Mouse (Mus musculus): ENCODE data around the gene Nln. TPM values are rescaled to one million over a fixed set of nuclear protein-coding genes. Genes with fewer than 3 reads are reported as not detected.

Gene Nln
- polyA plus RNA-seq, 1 experiment: 10.8 TPM

GRCm38 (mm10) chr13:104036494-104037290 lies 72.7 kb downstream of the Nln start:
- no peaks in the 10 kb centered on the region for H3K36me3 ChIP-seq (ENCODE audit: control insufficient read depth, insufficient read depth)
- no peak overlapping the region for H3ac ChIP-seq (ENCODE audit: control insufficient read depth, insufficient read length)

GRCm38 (mm10) chr13:104035651-104036050 lies 73.8 kb downstream of the Nln start:
- Histone ChIP-seq H3K36me3 (ENCODE audit: control insufficient read depth, insufficient read depth) (peaks cover 3% of the 10 kb centered on the region), H3K4me3 (no peak overlapping the region), H3ac (ENCODE audit: control insufficient read depth, insufficient read length) (no peak overlapping the region), H3K27me3 (ENCODE audit: control insufficient read depth, insufficient read depth, insufficient read length) (no peaks in the 10 kb centered on the region), H3K4me2 (ENCODE audit: low read depth) (no peak overlapping the region), H3K79me2 (ENCODE audit: control insufficient read depth, insufficient read depth) (no peaks in the 10 kb centered on the region)
- TF ChIP-seq TCF12 (IDR thresholded peaks at IDR 0.05; ENCODE audit: insufficient read depth, poor library complexity, severe bottlenecking) (no peak), SRF (IDR thresholded peaks at IDR 0.05; ENCODE audit: control insufficient read depth, insufficient read length, low read depth) (no peak), MYOD1 (IDR thresholded peaks at IDR 0.05; ENCODE audit: control insufficient read depth in 1 of 3, insufficient read length in 2 of 3, low read depth in 2 of 3) (no peak), REST (IDR thresholded peaks at IDR 0.05; ENCODE audit: insufficient read depth, insufficient read length) (no peak), POLR2A (IDR thresholded peaks at IDR 0.05; ENCODE audit: insufficient read length, low read depth) (no peak), MAX (IDR thresholded peaks at IDR 0.05; ENCODE audit: low read depth) (no peak), TCF3 (IDR thresholded peaks at IDR 0.05; ENCODE audit: insufficient read length, low read depth) (no peak), MYOG (IDR thresholded peaks at IDR 0.05; ENCODE audit: control insufficient read depth in 1 of 3, insufficient read depth in 1 of 3, insufficient read length in 2 of 3, low read depth in 2 of 3) (no peak), CEBPB (IDR thresholded peaks at IDR 0.05; ENCODE audit: insufficient read depth, poor library complexity, severe bottlenecking) (no peak), POLR2AphosphoS2 (IDR thresholded peaks at IDR 0.05; ENCODE audit: insufficient read length, low read depth) (no peak), E2F4 (IDR thresholded peaks at IDR 0.05; ENCODE audit: insufficient read depth) (no peak), USF1 (IDR thresholded peaks at IDR 0.05; ENCODE audit: low read depth) (no peak)

More at GRCm38 (mm10) chr13:104036494-104037290, 72.7 kb downstream of the Nln start:
- Histone ChIP-seq H3K4me2 (ENCODE audit: low read depth) (peak overlapping the region; percentile 75), H3K27me3 (ENCODE audit: control insufficient read depth, insufficient read depth, insufficient read length) (no peaks in the 10 kb centered on the region), H3K79me2 (ENCODE audit: control insufficient read depth, insufficient read depth) (no peaks in the 10 kb centered on the region), H3K4me3 (no peak overlapping the region)
- TF ChIP-seq TCF12 (IDR thresholded peaks at IDR 0.05; ENCODE audit: insufficient read depth, poor library complexity, severe bottlenecking) (no peak), REST (IDR thresholded peaks at IDR 0.05; ENCODE audit: insufficient read depth, insufficient read length) (no peak), SRF (IDR thresholded peaks at IDR 0.05; ENCODE audit: control insufficient read depth, insufficient read length, low read depth) (no peak), MYOD1 (IDR thresholded peaks at IDR 0.05; ENCODE audit: control insufficient read depth in 1 of 3, insufficient read length in 2 of 3, low read depth in 2 of 3) (no peak), MAX (IDR thresholded peaks at IDR 0.05; ENCODE audit: low read depth) (no peak), POLR2A (IDR thresholded peaks at IDR 0.05; ENCODE audit: insufficient read length, low read depth) (no peak), MYOG (IDR thresholded peaks at IDR 0.05; ENCODE audit: control insufficient read depth in 1 of 3, insufficient read depth in 1 of 3, insufficient read length in 2 of 3, low read depth in 2 of 3) (no peak), TCF3 (IDR thresholded peaks at IDR 0.05; ENCODE audit: insufficient read length, low read depth) (no peak), USF1 (IDR thresholded peaks at IDR 0.05; ENCODE audit: low read depth) (no peak), CEBPB (IDR thresholded peaks at IDR 0.05; ENCODE audit: insufficient read depth, poor library complexity, severe bottlenecking) (no peak), E2F4 (IDR thresholded peaks at IDR 0.05; ENCODE audit: insufficient read depth) (no peak), POLR2AphosphoS2 (IDR thresholded peaks at IDR 0.05; ENCODE audit: insufficient read length, low read depth) (no peak)

DNA sequence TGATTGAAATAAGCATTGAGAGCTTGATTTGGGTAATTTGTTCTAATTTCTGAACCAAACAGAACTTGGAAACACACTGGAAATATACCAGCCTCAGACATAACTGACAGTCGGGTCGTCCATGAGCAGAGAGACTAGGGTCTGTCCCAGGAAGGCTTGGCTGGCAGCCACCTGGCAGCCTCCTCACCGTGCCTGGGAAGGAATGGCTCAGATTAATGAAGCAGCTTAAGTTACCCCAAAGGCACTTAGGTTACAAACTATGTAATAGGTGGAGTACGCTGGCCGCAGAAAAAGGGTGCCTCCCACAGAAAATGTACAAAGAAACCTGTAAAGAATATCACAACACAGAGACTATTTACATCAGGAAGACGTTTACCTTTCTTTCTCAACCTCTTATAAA lies 74.6 kb downstream of the Nln start:
- Histone ChIP-seq H3ac (ENCODE audit: control insufficient read depth, insufficient read length) (no peak overlapping the region), H3K4me2 (ENCODE audit: low read depth) (no peak overlapping the region), H3K36me3 (ENCODE audit: control insufficient read depth, insufficient read depth) (peaks cover 3% of the 10 kb centered on the region), H3K4me3 (no peak overlapping the region), H3K27me3 (ENCODE audit: control insufficient read depth, insufficient read depth, insufficient read length) (no peaks in the 10 kb centered on the region), H3K79me2 (ENCODE audit: control insufficient read depth, insufficient read depth) (no peaks in the 10 kb centered on the region)
- TF ChIP-seq POLR2AphosphoS2 (IDR thresholded peaks at IDR 0.05; ENCODE audit: insufficient read length, low read depth) (no peak), SRF (IDR thresholded peaks at IDR 0.05; ENCODE audit: control insufficient read depth, insufficient read length, low read depth) (no peak), REST (IDR thresholded peaks at IDR 0.05; ENCODE audit: insufficient read depth, insufficient read length) (no peak), USF1 (IDR thresholded peaks at IDR 0.05; ENCODE audit: low read depth) (no peak), TCF3 (IDR thresholded peaks at IDR 0.05; ENCODE audit: insufficient read length, low read depth) (no peak), MAX (IDR thresholded peaks at IDR 0.05; ENCODE audit: low read depth) (no peak), POLR2A (IDR thresholded peaks at IDR 0.05; ENCODE audit: insufficient read length, low read depth) (no peak), MYOG (IDR thresholded peaks at IDR 0.05; ENCODE audit: control insufficient read depth in 1 of 3, insufficient read depth in 1 of 3, insufficient read length in 2 of 3, low read depth in 2 of 3) (no peak), MYOD1 (IDR thresholded peaks at IDR 0.05; ENCODE audit: control insufficient read depth in 1 of 3, insufficient read length in 2 of 3, low read depth in 2 of 3) (no peak), CEBPB (IDR thresholded peaks at IDR 0.05; ENCODE audit: insufficient read depth, poor library complexity, severe bottlenecking) (no peak), E2F4 (IDR thresholded peaks at IDR 0.05; ENCODE audit: insufficient read depth) (no peak), TCF12 (IDR thresholded peaks at IDR 0.05; ENCODE audit: insufficient read depth, poor library complexity, severe bottlenecking) (no peak)

DNA sequence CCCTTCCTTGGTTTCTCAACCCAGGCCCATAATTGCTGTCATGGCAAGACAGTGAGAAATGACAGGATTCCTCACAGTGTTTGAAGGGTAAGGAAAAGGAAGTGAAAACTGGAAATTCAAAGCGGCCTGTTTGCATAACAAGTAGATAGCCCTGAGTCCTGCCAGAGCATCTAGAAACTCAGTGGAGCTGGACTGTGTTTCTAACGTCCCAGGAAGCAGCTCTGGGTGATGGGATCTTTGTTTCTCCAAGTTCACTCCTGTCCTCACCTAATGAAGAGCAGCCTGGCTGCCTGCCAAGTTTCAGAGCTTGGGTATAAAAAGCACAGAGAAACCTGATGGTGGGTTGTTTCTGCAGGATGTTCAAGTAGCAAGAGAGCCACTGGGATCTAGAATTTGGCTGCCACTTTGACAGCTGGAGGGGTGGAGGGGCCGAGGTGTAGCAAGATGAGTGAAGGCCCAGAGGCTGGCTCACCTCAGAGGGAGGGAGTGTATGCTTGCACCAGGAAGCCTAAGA lies 76.7 kb downstream of the Nln start:
- TF ChIP-seq MYOG (IDR thresholded peaks at IDR 0.05; ENCODE audit: control insufficient read depth in 1 of 3, insufficient read depth in 1 of 3, insufficient read length in 2 of 3, low read depth in 2 of 3): no peak
- TF ChIP-seq SRF (IDR thresholded peaks at IDR 0.05; ENCODE audit: control insufficient read depth, insufficient read length, low read depth): no peak
- TF ChIP-seq E2F4 (IDR thresholded peaks at IDR 0.05; ENCODE audit: insufficient read depth): no peak
- TF ChIP-seq MAX (IDR thresholded peaks at IDR 0.05; ENCODE audit: low read depth): no peak
- no peak for TF ChIP-seq CEBPB (IDR thresholded peaks at IDR 0.05; ENCODE audit: insufficient read depth, poor library complexity, severe bottlenecking)
- TF ChIP-seq TCF12 (IDR thresholded peaks at IDR 0.05; ENCODE audit: insufficient read depth, poor library complexity, severe bottlenecking): no peak
- TF ChIP-seq REST (IDR thresholded peaks at IDR 0.05; ENCODE audit: insufficient read depth, insufficient read length): no peak
- no peak for TF ChIP-seq TCF3 (IDR thresholded peaks at IDR 0.05; ENCODE audit: insufficient read length, low read depth)
- TF ChIP-seq MYOD1 (IDR thresholded peaks at IDR 0.05; ENCODE audit: control insufficient read depth in 1 of 3, insufficient read length in 2 of 3, low read depth in 2 of 3): no peak
- no peak for TF ChIP-seq POLR2A (IDR thresholded peaks at IDR 0.05; ENCODE audit: insufficient read length, low read depth)
- TF ChIP-seq POLR2AphosphoS2 (IDR thresholded peaks at IDR 0.05; ENCODE audit: insufficient read length, low read depth): no peak
- no peak for TF ChIP-seq USF1 (IDR thresholded peaks at IDR 0.05; ENCODE audit: low read depth)
- peaks cover 3% of the 10 kb centered on the region for H3K36me3 ChIP-seq (ENCODE audit: control insufficient read depth, insufficient read depth)
- no peaks in the 10 kb centered on the region for H3K27me3 ChIP-seq (ENCODE audit: control insufficient read depth, insufficient read depth, insufficient read length)
- H3K79me2 ChIP-seq (ENCODE audit: control insufficient read depth, insufficient read depth): no peaks in the 10 kb centered on the region
- no peak overlapping the region for H3ac ChIP-seq (ENCODE audit: control insufficient read depth, insufficient read length)
- no peak overlapping the region for H3K4me2 ChIP-seq (ENCODE audit: low read depth)
- no peak overlapping the region for H3K4me3 ChIP-seq
